In genomic region chr14:51083805-51084204, GRCm38 (mm10) we compare ENCODE assay signal across 8 mouse cellular contexts. TPM values are rescaled to one million over a fixed set of nuclear protein-coding genes. Genes with fewer than 3 reads are reported as not detected.
DNase-seq lines count a peak whose midpoint lies in the region; ATAC-seq lines count a peak whose summit lies in the region.

No protein-coding gene starts in this region.

- H3K27ac ChIP-seq in lung, embryonic 16.5 days (ENCODE audit: low read length) = no peak overlapping the region
- no peak overlapping the region for H3K27ac ChIP-seq in forebrain, embryonic 11.5 days (ENCODE audit: low read depth, low read length)
- no peak overlapping the region for H3K27ac ChIP-seq in liver, embryonic 12.5 days
- H3K27ac ChIP-seq in stomach, embryonic 15.5 days = no peak overlapping the region

- peak overlapping the region; percentile 63 for H3K4me3 ChIP-seq in lung, embryonic 16.5 days (ENCODE audit: low read length)
- H3K4me3 ChIP-seq in forebrain, embryonic 11.5 days (ENCODE audit: low read depth, low read length) = peak overlapping the region; percentile 55
- H3K4me3 ChIP-seq in liver, embryonic 12.5 days = peak overlapping the region; percentile 59
- H3K4me3 ChIP-seq in stomach, embryonic 15.5 days (replicated peaks) = peak overlapping the region; percentile 55

- H3K4me1 ChIP-seq in lung, embryonic 16.5 days (replicated peaks; ENCODE audit: control insufficient read depth, insufficient read depth, low read length) = peaks cover 11% of the 10 kb centered on the region; the same call in 1 of the 2 replicates
- H3K4me1 ChIP-seq in forebrain, embryonic 11.5 days (replicated peaks; ENCODE audit: control insufficient read depth, insufficient read depth, low read length) = no peaks in the 10 kb centered on the region
- H3K4me1 ChIP-seq in liver, embryonic 12.5 days = peaks cover 59% of the 10 kb centered on the region
- H3K4me1 ChIP-seq in stomach, embryonic 15.5 days = 0 out of 2 replicates have a peak, but pooled peaks cover 3% of the 10 kb centered on the region

- H3K36me3 ChIP-seq in lung, embryonic 16.5 days (ENCODE audit: control insufficient read depth, insufficient read depth, low read length) = no peaks in the 10 kb centered on the region
- no peaks in the 10 kb centered on the region for H3K36me3 ChIP-seq in forebrain, embryonic 11.5 days (ENCODE audit: control insufficient read depth, insufficient read depth, low read length)
- H3K36me3 ChIP-seq in liver, embryonic 12.5 days = no peaks in the 10 kb centered on the region
- no peaks in the 10 kb centered on the region for H3K36me3 ChIP-seq in stomach, embryonic 15.5 days

- WGBS in lung, embryonic 16.5 days = 10% methylated on average over 7 of the region's 7 CpGs
- WGBS in forebrain, embryonic 11.5 days = 11% methylated on average over 7 of the region's 7 CpGs
- WGBS in liver, embryonic 12.5 days (ENCODE audit: insufficient replicate concordance) = 10% methylated on average over 7 of the region's 7 CpGs
- WGBS in stomach, embryonic 15.5 days = 11% methylated on average over 7 of the region's 7 CpGs

- H3K9me3 ChIP-seq in lung, embryonic 16.5 days (ENCODE audit: control insufficient read depth, low read length) = no peaks in the 10 kb centered on the region
- no peaks in the 10 kb centered on the region for H3K9me3 ChIP-seq in forebrain, embryonic 11.5 days (ENCODE audit: control insufficient read depth, low read length)
- no peaks in the 10 kb centered on the region for H3K9me3 ChIP-seq in liver, embryonic 12.5 days (replicated peaks)
- no peaks in the 10 kb centered on the region for H3K9me3 ChIP-seq in stomach, embryonic 15.5 days

- peak overlapping the region; percentile 71 for H3K4me2 ChIP-seq in lung, embryonic 16.5 days (ENCODE audit: low read depth, low read length)
- peak overlapping the region; percentile 68 for H3K4me2 ChIP-seq in forebrain, embryonic 11.5 days (ENCODE audit: low read depth, low read length, severe bottlenecking)
- H3K4me2 ChIP-seq in liver, embryonic 12.5 days = peak overlapping the region; percentile 78
- H3K4me2 ChIP-seq in stomach, embryonic 15.5 days = peak overlapping the region; percentile 73

- no peak overlapping the region; the same call in 1 of the 2 replicates for H3K9ac ChIP-seq in lung, embryonic 16.5 days (ENCODE audit: low read length)
- H3K9ac ChIP-seq in forebrain, embryonic 11.5 days (ENCODE audit: low read length) = peak overlapping the region; percentile 50; the same call in 1 of the 2 replicates
- H3K9ac ChIP-seq in liver, embryonic 12.5 days = 0 out of 2 replicates have a peak overlapping the region, but pooled peaks have one; percentile 24
- no peak overlapping the region for H3K9ac ChIP-seq in stomach, embryonic 15.5 days

- H3K27me3 ChIP-seq in lung, embryonic 16.5 days (ENCODE audit: control insufficient read depth, insufficient read depth, low read depth, low read length) = no peaks in the 10 kb centered on the region
- H3K27me3 ChIP-seq in forebrain, embryonic 11.5 days (ENCODE audit: control insufficient read depth, insufficient read depth, low read length) = no peaks in the 10 kb centered on the region; the same call in 1 of the 2 replicates
- H3K27me3 ChIP-seq in liver, embryonic 12.5 days (replicated peaks) = peaks cover 59% of the 10 kb centered on the region
- H3K27me3 ChIP-seq in stomach, embryonic 15.5 days (replicated peaks) = no peaks in the 10 kb centered on the region

- no peak for ATAC-seq in lung, embryonic 16.5 days (ENCODE audit: low read depth)
- ATAC-seq in forebrain, embryonic 11.5 days (replicated peaks; ENCODE audit: low FRiP score) = no peak
- ATAC-seq in liver, embryonic 12.5 days = no peak
- ATAC-seq in stomach, embryonic 15.5 days (ENCODE audit: insufficient read depth, low FRiP score, low read depth) = no peak

- DNase-seq in lung, postnatal 14 days = no peak
- no peak for DNase-seq in forebrain, embryonic 11.5 days (ENCODE audit: low spot score)
- no peak for DNase-seq in cerebellum, postnatal 14 days
- no peak for DNase-seq in kidney, postnatal 36 days
- DNase-seq in cerebellum, adult 18-20 months = no peak

RNA-seq across cellular contexts. Expression of gene Rnase4, which starts 7.1 kb away (rescaled TPM):
- 42.2 and 50.8 TPM in 2 replicates for polyA plus RNA-seq in lung, embryonic 16.5 days (2015; fragmentation: Nextera tagmentation; extraction: Ambion mirVana)
- polyA plus RNA-seq in forebrain, embryonic 11.5 days (2014; fragmentation: Nextera tagmentation; extraction: Ambion mirVana) = 10.8 and 11.4 TPM in 2 replicates
- polyA plus RNA-seq in liver, embryonic 12.5 days (2016; fragmentation: Nextera tagmentation; extraction: Ambion mirVana) = 10.0 and 10.4 TPM in 2 replicates
- polyA plus RNA-seq in stomach, embryonic 15.5 days (2015; fragmentation: Nextera tagmentation; extraction: Ambion mirVana) = 152 and 176 TPM in 2 replicates

RNA-seq across cellular contexts. Expression of gene Ang, which starts 7.1 kb away (rescaled TPM):
- 6.3 and 8.7 TPM in 2 replicates for polyA plus RNA-seq in lung, embryonic 16.5 days (2015; fragmentation: Nextera tagmentation; extraction: Ambion mirVana)
- 1.9 and 3.0 TPM in 2 replicates for polyA plus RNA-seq in forebrain, embryonic 11.5 days (2014; fragmentation: Nextera tagmentation; extraction: Ambion mirVana)
- 2.6 and 3.5 TPM in 2 replicates for polyA plus RNA-seq in liver, embryonic 12.5 days (2016; fragmentation: Nextera tagmentation; extraction: Ambion mirVana)
- polyA plus RNA-seq in stomach, embryonic 15.5 days (2015; fragmentation: Nextera tagmentation; extraction: Ambion mirVana) = 44.8 and 50.6 TPM in 2 replicates

RNA-seq across cellular contexts. Expression of gene Olfr750, which starts 9.6 kb away (rescaled TPM):
- not detected in 2 replicates for polyA plus RNA-seq in lung, embryonic 16.5 days (2015; fragmentation: Nextera tagmentation; extraction: Ambion mirVana)
- 0.04 TPM in 1 of 2 replicates, not detected in the other for polyA plus RNA-seq in forebrain, embryonic 11.5 days (2014; fragmentation: Nextera tagmentation; extraction: Ambion mirVana)
- polyA plus RNA-seq in liver, embryonic 12.5 days (2016; fragmentation: Nextera tagmentation; extraction: Ambion mirVana) = not detected in 2 replicates
- not detected in 2 replicates for polyA plus RNA-seq in stomach, embryonic 15.5 days (2015; fragmentation: Nextera tagmentation; extraction: Ambion mirVana)

RNA-seq across cellular contexts. Expression of gene Rnase12, which starts 26.3 kb away (rescaled TPM):
- 0.34 TPM in 1 of 2 replicates, not detected in the other for polyA plus RNA-seq in lung, embryonic 16.5 days (2015; fragmentation: Nextera tagmentation; extraction: Ambion mirVana)
- polyA plus RNA-seq in forebrain, embryonic 11.5 days (2014; fragmentation: Nextera tagmentation; extraction: Ambion mirVana) = not detected in 2 replicates
- polyA plus RNA-seq in liver, embryonic 12.5 days (2016; fragmentation: Nextera tagmentation; extraction: Ambion mirVana) = 0.44 and 1.4 TPM in 2 replicates
- 0.44 and 0.83 TPM in 2 replicates for polyA plus RNA-seq in stomach, embryonic 15.5 days (2015; fragmentation: Nextera tagmentation; extraction: Ambion mirVana)

RNA-seq across cellular contexts. Expression of gene Eddm3b, which starts 30.4 kb away (rescaled TPM):
- polyA plus RNA-seq in lung, embryonic 16.5 days (2015; fragmentation: Nextera tagmentation; extraction: Ambion mirVana) = not detected in 2 replicates
- 0.19 TPM in 1 of 2 replicates, not detected in the other for polyA plus RNA-seq in forebrain, embryonic 11.5 days (2014; fragmentation: Nextera tagmentation; extraction: Ambion mirVana)
- polyA plus RNA-seq in liver, embryonic 12.5 days (2016; fragmentation: Nextera tagmentation; extraction: Ambion mirVana) = not detected in 2 replicates
- not detected in 2 replicates for polyA plus RNA-seq in stomach, embryonic 15.5 days (2015; fragmentation: Nextera tagmentation; extraction: Ambion mirVana)

Comparison
In these comparisons a context has a peak if more than half of its experiments do, and no peak if none do; other contexts are left out.
1. H3K9ac ChIP-seq: peak in forebrain, embryonic 11.5 days (single experiment) and liver, embryonic 12.5 days (single experiment); none in lung, embryonic 16.5 days (single experiment) and stomach, embryonic 15.5 days (single experiment).
2. Peak in every context shown above with its lines, with median percentiles within 50 percentile points of each other: H3K4me2 ChIP-seq and H3K4me3 ChIP-seq.